Mouse (Mus musculus): Measurements from ENCODE around the gene Klhl22.

The Klhl22 gene

DNA sequence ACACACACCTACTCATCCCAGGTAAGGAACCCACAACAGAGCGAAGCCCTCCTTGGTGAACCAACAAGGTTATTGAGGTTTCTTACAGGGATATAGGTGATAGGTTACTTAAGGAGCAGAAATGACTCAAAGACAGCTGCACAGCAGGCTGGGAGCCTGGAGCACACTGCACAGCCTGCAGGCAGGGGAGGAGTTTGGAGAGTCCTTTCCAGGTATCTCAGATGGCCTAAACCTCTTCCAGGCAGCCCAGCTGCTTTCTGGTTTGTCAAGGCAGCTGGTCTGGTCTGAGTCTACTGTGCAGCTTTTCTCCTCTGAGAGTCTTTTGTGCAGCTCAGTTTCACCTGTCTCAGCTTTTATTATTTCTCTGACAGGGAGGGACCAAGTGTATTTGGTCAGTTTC, 1.7 kb upstream of the Klhl22 start:
- no peak for DNase-seq (ENCODE audit: low read depth, low spot score)

DNA sequence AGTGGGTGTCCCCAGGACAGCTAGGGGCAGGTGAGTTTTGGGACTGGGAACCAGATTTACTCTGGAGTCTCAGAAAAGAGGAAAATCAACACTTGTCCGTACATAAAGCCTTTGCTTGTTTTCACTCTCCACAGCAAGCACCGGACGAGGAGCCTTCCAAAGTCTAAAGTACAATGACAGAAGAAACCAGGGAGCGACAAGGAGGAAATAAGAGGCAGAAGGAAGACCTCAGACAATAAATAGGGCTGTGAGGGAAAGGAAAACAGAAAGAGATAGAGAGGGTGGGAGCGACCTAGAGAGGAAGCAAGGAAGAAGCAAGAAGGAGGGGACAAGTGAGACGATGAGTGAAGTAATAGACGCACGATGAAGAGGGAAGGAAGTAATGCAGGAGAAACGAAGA, 516 bp upstream of the Klhl22 start:
- DNase-seq (ENCODE audit: low read depth, low spot score): no peak

DNA sequence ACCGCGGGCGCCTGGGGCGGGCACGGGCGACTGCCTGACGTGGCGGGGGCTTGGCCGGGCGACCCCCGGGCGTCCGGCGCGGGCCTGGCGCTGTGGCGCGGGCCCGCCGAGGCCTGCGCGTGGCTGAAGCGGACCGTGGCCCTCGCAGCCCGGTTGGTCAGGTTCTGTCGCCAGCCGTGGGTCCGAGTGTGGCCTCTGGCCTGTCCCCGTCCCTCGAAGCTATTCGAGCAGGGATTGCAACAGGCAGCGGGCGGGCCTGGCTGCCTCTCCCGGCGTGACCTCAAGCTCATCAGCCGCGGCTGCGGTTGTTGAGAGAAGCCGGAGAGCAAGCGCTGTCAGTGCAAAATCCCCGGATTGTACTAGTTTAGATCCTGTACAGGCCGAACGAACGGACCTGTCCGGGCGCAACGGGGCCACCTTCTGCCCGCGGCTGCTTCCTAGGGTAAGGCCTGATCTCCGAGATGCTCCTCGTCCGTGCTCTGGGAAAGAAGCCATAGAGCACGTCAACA, 449 bp downstream of the Klhl22 start:
- no peak for DNase-seq (ENCODE audit: low read depth, low spot score)

DNA sequence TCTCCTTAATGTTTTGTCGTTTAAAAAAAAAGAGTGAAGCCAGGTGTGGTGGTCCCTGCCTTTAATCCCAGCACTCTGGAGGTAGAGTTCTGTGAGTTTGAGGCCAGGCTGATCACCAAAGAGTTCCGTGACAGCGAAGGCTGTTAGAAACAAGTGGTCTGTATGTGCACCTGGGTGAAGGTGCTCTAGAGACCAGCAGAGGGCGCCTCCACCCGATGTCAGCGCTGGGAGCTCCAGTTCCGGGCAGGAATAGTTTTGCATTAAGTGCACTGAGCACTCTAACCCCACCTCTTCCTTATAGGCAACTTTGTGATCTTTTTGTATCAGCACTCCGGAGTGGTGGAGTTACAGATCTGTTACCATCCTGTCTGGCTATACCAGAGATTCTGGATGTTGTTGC, 1.2 kb downstream of the Klhl22 start:
- no peak for DNase-seq (ENCODE audit: low read depth, low spot score)

DNA sequence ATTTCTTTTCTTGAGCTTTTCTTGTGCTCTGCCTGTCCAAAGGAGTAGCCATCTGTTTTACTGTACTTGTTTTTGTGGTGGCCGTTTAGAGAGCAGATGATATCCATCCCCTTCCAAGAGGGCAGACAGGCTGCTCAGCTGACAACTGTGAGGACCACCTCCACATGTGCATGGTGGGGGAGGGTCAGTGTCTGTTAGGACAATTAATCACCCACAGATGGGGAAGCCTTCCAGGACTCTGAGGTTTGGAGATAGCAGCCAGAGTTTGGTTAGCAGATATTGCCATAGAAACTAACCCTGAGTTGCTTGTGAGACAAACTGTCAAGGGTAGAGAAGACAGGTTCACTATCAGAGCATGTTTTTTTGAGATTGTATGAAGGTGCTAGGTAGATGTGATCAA, 1.7 kb downstream of the Klhl22 start:
- no peak for DNase-seq (ENCODE audit: low read depth, low spot score)

DNA sequence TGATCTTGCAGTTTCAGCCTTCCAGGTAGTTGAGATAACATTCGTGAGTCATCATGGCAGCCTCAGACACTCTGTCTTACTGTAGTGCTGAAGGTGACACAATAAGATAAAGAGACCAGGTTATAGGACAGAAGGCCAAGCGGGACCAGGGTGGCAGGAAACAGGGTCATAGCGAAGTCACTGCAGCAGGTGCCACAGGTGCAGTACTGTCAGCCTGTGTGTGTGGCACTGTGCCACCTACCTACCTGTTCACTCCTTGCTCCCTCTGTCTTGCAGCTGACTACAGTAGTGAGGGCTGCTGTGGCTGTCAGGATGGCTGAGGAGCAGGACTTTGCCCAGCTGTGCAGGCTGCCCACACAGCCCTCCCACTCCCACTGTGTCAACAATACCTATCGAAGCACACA, 4.7 kb downstream of the Klhl22 start:
- DNase-seq (ENCODE audit: low read depth, low spot score): no peak

DNA sequence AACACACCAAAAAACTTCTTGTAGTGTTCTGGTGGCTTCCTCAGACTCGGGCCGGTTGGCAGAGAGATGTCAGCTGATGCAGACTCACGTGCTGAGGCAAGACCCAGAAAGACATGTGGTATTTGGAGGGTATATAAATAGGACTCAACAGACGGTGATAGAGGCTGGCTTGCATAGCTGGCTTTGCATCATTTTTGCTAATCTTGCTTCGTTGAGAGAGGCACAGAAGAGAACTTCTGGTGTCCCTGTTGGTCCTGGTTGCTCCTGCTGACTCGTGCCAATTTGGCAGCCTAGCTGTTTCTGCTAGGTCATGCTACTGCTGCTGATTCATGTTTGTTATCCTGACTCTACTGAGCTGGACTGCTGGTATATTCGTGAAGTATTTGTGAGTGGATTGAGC, 9.4 kb downstream of the Klhl22 start:
- no peak for DNase-seq (ENCODE audit: low read depth, low spot score)

DNA sequence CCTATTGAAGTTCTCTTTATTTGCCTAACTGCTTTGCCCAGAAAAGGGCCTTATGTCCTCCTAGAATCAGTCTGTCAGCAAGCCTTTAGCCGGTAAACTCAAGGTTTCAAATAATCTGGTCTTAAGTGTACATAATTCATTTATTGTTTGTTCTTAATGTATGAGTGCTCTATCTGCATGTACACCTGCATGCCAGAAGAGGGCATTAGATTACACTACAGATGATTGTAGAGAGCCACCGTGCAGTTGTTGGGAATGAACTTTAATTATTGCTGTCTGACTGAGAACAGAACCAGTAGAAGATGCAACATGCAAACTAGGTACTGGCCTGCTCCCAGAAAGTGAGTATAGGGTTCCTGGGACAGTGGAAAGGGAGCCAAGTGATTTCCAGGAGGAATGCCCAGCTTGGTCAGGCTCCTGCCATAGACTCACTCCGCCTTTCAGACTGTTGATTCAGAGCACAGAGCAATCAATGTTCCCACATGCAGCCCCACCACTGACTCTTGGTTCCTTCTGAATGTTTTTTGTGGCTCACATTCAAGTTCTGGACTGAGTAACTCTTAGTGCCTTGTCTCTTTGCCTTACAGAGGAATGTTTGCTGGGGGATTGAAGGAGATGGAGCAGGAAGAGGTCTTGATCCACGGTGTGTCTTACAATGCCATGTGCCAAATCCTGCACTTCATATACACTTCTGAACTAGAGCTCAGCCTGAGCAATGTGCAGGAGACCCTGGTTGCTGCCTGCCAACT, 11.9 kb downstream of the Klhl22 start:
- no peak for DNase-seq (ENCODE audit: low read depth, low spot score)

DNA sequence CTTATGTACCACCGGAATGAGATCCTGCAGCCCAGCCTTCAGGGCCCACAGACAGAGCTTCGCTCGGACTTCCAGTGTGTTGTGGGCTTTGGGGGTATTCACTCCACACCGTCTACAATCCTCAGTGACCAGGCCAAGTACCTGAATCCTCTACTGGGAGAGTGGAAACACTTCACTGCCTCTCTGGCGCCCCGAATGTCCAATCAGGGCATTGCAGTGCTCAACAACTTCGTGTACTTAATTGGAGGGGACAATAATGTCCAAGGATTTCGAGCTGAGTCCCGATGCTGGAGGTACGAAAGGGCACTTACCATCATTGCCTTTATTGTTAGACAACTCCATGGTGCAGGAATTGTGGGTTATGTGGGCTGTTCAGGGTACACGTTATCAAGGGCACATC, 17.4 kb downstream of the Klhl22 start:
- DNase-seq (ENCODE audit: low read depth, low spot score): no peak

DNA sequence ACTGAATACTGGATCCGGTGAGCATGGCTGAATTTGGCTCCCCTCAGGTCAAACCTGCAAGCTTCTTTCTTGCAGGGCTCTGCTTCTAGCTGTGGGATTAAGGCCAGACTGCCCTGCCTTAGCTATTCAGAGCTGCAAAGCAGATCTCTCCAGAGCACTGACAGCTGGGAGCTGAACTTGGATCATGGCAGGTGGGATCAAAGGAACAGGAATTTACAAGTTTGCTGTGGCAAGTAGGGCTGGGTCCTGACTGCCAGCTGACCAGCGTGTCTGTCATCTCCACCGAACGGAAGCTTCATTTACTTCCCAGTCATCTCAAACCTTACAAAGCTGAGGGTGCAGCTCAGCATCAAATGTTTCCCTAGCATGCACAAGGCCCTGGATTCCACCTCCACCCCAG, 18.8 kb downstream of the Klhl22 start:
- DNase-seq (ENCODE audit: low read depth, low spot score): no peak

DNA sequence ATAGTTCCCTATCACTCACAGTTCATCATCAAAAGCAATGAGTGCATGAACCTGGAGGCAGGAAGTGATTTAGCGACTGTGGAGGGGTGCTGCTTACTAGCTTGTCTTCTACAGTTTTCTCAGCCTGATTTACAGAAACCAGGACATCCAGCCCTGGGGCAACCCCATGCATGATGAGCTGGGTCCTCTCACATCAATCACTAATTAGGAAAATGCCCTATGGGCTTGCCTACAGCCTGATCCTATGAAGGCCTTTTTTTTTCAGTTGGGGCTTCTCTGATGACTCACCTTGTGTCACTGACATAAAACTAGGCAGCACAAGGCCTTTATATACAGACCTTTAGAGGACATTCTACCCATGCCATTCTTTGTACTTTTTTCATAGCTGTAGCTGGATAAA, 20.3 kb downstream of the Klhl22 start:
- DNase-seq (ENCODE audit: low read depth, low spot score): no peak

DNA sequence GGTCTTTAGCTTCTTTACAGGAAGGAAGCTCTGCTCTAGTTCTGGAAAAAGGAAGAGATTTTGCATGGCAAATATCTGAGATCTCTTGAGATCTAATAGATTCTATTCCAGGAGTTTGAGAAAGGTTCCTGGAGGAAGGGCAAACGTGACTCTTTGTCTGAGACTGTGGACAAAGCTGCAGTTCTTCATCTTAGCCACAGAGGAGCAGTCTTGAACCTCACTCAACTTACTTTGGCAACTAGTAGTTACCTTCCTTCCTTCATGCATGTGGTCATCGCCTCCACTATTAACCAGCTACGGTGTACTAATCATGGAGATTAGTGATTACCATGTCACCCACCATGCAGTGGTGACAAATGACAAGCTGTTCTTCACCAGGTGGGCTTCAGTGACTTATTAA, 25.9 kb downstream of the Klhl22 start:
- no peak for DNase-seq (ENCODE audit: low read depth, low spot score)

DNA sequence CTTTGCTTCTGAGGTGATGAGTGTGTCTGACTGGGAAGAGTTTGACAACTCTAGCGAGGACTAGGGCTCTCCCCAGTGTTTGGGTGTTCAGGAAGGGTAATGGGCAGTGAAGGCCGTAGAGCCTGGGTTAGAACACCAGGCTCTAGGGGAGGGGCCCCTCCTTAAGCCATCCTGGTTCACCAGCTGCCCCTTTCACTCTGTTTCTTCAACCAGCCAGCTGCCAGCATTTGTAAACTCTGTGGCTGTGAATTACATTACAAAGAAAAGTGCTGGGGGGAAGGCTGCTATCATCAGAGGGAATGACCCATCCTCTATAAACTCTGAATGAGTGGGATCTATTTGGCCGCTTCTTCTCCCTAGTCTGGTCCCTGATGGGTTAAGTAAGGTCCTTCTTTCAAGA, 33.3 kb downstream of the Klhl22 start:
- no peak for DNase-seq (ENCODE audit: low read depth, low spot score)

DNA sequence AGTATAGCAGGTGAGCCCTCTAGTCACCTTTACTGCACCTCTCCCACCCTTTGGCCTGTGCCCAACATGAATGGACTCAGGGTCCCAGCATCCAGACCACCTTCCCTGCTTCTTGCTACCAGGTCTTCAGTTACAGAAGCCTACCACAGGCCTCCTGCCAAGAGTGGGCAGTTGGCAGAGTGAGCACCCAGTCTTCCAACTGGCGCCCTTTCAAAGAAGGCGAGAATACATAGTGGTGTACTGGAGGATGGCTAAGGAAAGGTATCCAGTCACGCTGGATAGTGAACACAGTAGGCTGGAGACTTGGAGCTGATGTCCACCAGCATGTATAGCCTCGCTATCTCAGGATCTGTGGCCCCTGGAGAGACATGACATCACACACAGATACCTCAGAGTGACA, 34.6 kb downstream of the Klhl22 start:
- no peak for DNase-seq (ENCODE audit: low read depth, low spot score)

DNA sequence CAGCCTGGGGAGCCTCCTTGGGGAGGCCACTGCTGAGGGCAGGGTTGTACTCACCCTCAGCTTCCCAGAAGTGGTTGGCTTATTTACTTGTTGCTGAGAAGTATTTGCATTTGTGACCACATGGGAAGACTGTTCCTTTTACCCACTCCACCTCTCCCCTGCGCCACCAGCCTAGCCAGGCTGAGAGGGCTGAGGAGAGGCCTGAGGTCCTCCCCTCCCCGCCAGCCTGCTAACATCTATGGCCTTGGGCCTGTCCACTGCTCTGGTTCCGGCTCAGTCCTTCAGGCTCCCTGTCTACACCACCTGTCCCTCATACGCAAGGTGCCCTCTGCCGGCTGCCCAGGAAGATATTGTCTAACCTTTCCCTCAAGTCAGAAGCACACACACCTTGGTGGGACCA, 36.2 kb downstream of the Klhl22 start:
- no peak for DNase-seq (ENCODE audit: low read depth, low spot score)

DNA sequence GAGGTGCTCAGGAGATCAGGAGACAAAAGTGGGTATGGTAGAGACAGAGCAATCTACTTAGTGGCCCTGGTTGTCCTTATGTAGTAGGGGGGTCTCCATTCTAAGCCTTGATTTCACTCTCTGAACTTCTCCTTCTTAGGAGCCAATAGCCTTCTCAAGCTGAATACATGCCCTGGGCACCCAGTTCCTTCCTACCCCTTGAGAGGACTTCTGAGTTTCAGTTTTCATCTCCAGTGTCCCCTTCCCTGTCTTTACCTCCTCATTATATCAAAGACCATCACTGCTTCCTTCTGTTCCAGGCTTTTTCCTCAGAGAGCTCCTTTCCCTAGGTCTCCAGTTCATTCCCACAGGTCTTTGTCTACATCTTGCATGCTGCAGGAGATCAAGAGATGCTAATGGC, 37.1 kb downstream of the Klhl22 start:
- DNase-seq (ENCODE audit: low read depth, low spot score): no peak

DNA sequence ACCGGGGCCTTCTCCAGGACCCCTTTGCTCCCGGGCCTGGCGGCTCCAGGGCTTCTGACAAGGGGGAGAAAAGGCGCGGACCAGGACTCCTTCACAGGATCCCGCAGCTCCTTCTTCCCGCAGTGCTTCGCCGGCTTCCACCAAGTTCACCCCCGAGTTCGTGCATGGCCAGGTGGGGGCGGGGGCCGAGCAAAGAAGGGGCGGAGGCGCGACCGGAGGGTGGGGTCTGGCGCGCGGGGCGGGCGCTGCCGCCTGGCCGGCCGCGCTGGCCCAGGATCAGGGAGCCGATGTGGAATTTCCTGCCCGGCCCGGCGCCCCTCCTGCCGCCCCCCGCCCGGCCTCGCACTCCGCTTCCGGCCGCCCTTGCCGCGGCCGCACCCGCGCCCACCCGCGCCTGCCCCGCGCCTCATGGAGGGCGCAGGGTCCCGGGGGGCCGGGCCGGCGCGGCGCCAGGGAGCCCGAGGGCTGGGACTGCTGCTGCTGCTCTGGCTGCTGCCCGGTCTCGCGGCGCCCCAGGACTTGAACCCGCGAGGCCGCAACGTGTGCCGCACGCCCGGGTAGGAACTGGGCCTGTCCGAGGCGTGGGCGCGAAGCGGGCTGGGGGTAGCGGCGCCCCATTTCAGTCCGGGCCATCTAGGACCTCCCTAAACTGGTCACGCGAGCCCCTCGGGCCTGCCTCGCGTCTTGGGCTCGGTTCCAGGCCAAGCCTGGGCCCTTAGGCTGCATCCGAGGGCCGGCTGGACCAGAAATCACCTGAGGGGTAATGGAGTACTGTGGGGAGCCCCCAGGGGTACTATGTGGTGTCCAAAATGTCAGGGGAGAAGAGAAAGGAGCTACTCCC, 37.8 kb downstream of the Klhl22 start, which contains the start of gene Scarf2:
TSS of gene Scarf2 (plus strand) at position 312 of the 841 bp plus-strand sequence.
- DNase-seq (ENCODE audit: low read depth, low spot score): no peak

DNA sequence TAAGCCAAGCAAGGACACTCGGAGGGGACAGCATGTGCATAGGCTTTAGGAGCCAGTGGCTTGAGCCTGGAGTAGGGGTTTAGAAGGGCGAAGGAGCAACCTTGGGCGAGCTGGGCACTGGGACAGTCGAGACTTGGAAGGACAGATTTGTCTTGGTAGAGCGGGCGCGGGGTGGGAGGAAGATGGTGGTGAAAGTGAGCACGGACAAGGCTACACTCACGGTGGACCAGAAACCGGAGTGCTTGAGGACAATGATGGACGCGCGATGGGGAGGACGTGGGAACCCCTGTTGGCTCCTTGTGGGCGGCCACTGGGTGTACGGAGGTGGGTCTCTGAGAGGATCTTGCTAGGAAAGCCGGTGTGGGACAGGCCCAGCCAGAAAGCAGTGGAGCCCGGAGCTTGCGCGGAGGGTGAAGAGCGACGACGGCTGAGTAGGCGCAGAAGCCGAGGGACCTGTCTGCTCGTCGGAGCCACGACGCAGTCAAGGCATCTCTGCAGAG, 38.4 kb downstream of the Klhl22 start:
- DNase-seq (ENCODE audit: low read depth, low spot score): no peak

DNA sequence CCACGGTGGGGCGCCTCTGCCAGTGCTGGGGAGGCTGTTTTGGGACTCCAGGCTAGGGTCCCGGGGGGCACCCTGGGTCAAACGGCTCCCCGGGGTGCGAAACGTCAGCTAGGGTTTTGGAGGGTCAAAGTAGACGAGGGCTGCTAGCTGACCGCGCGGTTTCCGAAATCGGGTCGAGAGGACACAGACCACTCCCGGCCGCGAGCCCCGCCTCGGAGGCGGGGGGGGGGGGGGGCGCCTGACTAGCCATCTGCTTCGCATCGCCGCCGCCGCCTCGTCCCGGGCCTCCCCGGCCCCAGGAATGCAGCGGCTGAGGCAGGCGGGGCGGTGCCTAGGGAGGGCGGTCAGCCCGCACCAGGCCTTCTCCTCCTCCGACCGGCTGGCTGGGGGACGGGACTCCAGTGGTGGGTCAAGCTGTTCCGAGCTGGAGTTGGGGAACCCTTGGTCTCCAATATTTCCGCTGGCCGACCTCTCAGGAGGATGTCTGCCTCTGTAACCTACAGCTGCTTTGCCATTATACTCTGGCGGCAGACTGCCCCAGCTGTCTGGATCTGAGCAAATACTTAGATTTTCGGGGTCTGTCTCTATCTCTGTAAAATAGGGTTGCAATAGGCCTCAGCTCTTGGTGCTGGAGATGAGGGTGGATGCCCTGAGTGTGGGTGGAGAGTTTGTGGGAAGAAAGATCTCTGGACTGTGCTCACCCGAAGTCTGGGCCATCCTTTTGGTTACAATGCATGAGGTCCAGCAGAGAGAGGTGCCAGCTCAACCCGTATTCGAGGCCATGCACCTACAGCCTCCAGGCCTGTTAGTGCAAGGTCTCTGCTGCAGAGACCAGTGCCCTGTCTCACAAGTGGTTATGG, 39.1 kb downstream of the Klhl22 start:
- DNase-seq (ENCODE audit: low read depth, low spot score): no peak

DNA sequence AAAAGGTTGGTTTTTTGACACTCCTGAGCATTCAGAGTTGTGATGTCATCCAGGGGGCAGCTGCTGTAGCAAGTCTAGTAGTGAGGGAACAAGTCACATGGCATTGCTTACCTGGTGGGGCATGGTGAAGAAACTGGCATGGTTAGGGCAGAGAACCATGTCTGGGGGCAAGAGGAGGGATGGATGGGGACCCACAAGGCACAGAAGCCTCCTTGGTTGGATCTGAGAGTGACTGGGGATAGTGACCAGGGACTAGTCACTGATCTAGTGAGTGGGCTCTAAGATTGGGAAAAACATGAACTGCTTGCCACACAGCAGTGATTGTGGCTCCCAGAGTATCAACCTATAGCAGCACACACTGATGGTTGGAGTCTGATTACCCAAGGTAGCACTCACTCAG, 40.2 kb downstream of the Klhl22 start:
- DNase-seq (ENCODE audit: low read depth, low spot score): no peak

DNA sequence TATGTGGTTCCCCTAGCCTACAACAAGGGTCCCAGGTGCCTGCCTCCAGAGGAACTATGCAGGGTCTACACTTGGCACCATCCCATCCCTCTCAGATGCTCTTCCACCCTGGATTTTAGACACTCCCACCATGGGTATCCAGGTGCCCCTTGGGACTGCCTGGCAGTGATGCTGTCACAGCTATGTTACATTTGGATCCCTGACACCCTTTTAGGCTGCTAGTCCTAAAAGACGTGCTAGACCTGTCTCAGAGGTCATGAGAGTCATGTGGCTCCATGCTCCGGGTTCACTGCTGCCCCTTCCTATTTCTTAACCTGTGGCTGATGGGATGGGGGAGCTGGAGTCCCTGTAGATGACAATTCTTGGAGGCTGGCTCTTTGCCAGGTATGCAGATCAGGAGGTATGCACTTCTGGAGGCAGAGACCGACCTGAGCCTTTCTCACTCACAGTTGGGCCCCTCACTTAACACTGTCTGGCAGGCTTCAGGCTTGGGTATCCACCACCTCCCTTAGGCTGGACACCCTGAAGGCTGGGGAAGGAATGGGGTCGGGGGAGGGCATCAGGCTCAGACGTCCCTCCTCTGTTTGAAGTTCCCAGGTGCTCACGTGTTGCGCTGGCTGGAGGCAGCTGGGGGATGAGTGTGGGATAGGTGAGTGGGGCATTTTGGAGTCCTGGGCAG, 42.5 kb downstream of the Klhl22 start:
- no peak for DNase-seq (ENCODE audit: low read depth, low spot score)

Measured in retina, adult 2 months (tissue).